Mouse (Mus musculus): ENCODE measurements around the gene Fam120b.

DNA sequence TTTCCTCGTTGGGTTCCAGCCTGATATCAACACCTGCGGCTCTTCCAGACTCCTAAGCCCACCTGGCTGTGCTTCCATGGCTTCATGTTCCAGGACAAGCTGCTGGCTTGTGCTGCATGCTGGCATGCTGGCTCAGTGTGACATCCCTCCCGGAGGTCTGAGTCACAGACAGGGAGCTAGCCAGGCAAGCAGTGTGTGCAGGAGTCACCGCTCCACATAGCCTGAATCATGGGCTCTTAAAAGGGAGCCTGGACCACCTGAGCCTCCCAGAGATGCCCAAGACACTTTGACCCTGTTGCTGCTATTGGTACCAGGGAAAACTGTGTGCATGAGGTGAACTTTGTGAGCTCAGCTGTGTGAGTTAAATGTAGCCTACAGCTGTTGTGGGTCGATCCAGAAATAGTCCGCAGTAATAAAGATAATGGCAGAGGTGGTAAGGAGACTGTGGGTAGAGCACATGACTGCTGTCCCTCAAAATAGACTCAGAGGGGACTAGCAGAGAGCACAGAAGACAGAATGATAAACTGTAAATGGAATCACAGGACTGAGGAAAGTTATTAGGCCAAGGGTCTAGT lies 66.0 kb downstream of the Fam120b start:
- no peak for TF ChIP-seq POLR2A (IDR thresholded peaks at IDR 0.05; ENCODE audit: extremely low read depth, insufficient read depth, low read length)
- TF ChIP-seq CTCF (IDR thresholded peaks at IDR 0.05; ENCODE audit: low read depth, low read length), result no peak

Measured in liver, adult 2 months (tissue).